Mouse (Mus musculus) megakaryocyte progenitor cell, adult 5-6 weeks (primary cell): ENCODE data around the gene Cutc. TPM values are rescaled to one million over a fixed set of nuclear protein-coding genes. Genes with fewer than 3 reads are reported as not detected.

Experiments
- ATAC-seq: replicated peaks from 2 replicates; pipeline ENCODE4 v1.8.0; 2016; ENCODE audit warnings: mild to moderate bottlenecking, moderate TSS enrichment, inconsistent platforms; ENCODE audit not compliant: poor library complexity
- total RNA-seq, 2 experiments: library from RNA; stranded (forward) in 1 of 2; stranded (reverse) in 1 of 2; fragments of 157-497, 149-512 nt in 1 of 2; fragments of 200-1000 nt in 1 of 2; gene quantifications; 2 replicates each; pipeline versions ENCODE4 v1.2.3 to v1.2.4; 2015 to 2017

Cutc gene
- total RNA-seq, 2 experiments from 2014 or later, result 18.1 to 38.6 TPM

DNA sequence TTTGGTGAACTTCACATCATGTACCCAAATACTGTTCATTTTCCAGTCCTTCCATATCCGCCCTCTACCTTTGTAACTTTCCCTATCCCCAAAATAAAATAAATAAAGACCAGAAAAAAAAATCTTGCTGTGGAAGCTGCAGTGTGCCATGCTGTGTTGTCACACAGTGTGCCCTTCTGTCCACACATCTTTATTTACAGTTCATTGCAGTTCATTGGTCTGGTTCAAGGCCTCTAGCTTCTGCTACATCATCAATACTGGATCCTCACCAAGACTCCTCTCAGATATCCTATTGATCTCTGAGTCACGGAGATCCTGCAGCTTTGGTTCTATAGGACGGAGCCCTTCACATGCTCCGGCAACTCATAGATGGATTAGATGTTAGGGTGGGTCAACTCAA lies 39.7 kb downstream of the Cutc start:
- ATAC-seq, result no peak

DNA sequence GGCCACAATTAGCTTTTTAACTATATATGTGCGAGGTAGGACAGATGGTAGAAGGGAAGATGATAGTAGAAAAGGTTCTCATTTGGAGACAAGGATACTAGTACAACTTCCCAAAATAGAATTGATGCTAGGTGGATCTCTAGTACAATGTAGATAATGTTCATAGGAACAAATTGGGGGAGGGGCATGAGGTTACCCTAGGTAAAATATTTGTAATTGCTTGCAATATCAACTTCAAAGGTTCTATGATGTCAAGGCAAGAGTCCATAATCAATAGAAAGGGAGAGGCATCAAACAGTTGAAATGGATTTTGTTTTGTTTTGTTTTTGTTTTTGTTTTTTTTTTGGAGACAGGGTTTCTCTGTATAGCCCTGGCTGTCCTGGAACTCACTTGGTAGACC lies 41.2 kb downstream of the Cutc start:
- ATAC-seq, result no peak

DNA sequence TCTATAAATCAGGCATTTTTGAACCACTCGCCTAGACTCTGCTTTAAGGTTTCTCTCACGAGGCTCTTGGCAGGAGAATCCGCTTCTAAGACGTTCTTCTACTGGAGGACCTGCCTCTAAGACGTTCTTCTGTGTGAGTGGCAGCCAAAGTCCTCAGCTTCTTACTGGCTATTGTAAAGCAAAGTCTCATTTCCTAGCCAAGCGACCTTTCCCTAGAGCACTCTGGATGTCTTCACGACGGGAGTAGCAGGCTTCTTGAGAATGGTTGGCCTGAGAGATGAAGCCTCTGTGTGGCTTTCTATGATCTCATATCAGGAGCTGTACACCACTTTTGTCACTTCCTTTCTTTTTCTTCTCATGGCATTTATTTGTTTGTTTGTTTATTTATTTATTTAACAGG lies 42.7 kb downstream of the Cutc start:
- no peak for ATAC-seq

DNA sequence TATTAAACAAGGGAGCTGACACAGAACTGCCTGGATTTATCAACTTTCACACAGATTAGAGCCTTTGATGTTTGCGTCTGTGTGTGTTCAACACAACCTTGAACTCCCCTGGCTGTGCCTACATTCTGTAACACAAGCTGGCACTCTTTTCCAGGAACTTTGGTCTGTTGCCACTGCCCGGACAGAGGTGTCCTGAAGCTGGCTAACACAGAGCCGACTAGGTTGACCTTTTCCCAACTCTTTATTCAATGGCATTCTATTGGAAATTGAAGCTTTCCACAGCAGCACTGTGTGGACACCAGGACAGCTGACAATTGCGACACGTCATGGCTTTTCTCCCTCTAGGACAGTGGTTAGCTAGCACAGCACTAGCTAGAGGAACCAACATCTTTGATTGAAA lies 44.4 kb downstream of the Cutc start:
- ATAC-seq, result peak; percentile 39; the same call in 1 of the 2 replicates

DNA sequence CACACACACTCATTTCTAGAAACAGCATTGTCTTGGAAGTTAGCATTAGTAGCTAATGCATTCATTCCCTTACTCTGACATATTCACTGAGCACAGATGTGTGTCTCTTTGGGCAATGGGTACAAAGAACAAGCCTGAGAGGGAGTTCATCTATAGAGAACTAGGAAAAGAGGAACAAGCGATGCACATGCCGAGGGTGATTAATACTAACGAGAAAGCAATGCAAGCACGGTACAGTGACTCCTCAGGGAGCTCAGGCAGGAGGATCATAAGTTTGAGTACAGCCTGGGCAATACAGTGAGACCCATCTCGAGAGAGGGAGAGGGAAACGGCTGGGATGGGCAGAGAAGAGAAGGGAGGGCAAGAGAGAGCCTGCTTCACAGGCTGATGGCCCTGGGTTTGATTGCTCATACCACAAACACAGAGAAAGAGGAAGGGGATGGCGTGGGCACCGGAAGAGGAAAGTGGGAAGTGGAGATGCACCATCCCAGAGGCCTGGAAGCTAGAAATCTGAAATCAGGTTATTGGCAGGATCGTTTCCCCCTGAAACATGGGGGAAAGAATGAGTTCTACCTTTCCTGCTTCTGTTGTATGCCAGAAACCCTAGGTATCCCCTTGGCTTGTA lies 48.7 kb downstream of the Cutc start:
- ATAC-seq, result peak; percentile 64

DNA sequence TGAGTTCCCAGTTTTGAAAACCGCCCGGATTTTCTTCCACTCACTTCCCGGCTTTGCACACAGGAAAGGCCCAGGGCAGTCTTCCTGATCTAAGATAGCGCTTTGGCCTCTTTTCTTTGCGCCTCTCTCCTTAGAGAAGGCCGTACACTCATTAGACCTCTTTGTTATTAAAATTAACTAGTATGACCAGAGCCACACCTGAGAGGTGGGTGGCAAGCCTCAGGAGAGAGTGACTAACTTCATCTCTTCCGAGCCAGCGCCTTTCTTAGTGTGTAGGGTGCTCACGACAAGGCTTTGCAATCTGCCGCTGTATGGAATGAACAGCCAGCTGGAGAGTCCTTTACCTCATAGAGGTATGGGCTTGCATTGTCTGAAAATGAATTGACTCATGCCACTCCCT lies 51.1 kb downstream of the Cutc start:
- no peak for ATAC-seq

DNA sequence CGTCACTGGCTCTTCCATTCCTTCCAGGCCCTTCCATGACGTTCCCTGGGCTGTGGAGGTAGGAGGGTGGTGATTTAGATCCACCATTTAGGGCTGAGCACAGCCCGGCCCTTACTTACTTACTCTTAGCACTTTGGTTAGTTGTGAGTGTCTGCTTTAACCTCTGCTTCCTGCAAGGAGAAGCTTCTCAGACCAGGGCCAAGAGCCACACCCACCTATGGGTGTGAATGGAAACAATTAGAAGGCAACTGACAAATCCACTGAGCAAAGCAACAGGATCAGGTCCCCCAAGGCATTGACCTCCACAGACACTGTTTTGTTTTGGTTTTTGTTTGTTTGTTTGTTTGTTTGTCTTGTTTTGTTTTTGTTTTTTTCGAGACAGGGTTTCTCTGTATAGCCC lies 56.5 kb downstream of the Cutc start:
- peak; percentile 69 for ATAC-seq

DNA sequence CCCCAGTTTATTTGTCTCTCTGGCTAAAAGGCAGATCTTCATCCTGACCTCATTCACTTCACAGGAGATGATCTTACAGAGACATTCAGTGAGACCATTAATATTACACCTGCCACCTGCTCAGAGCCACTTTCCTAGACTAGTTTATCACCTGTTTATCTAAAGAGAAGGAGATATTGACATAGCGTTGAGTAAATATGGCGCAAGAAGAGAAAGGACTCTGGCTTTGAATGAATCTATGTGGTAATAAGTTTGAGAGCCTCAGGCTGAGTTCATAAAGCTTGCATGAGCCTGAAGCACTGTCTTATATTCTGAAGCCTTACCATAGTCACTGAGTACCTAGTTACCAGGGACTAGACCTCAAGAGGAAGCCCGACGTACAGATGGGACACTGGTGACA lies 58.6 kb downstream of the Cutc start:
- ATAC-seq, result no peak

DNA sequence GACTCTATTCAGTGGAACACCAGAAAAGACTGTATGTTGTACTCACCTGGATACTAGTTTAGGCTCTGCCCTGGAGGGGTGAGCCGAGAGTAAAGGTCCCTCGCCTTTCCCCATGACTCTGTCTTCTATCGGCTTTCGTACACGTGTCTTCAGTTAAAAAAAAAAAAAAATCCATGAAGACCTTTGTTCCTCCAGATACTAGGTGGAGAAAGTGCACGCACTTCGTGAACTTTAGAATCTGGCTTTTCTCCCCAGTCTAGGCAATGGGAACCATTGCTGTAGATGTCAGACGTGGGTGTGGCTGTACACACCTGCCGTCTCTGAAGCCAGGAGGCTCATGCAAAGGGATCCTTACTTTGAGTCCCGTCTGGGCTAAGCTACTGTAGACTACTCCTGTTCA lies 60.5 kb downstream of the Cutc start:
- no peak for ATAC-seq

DNA sequence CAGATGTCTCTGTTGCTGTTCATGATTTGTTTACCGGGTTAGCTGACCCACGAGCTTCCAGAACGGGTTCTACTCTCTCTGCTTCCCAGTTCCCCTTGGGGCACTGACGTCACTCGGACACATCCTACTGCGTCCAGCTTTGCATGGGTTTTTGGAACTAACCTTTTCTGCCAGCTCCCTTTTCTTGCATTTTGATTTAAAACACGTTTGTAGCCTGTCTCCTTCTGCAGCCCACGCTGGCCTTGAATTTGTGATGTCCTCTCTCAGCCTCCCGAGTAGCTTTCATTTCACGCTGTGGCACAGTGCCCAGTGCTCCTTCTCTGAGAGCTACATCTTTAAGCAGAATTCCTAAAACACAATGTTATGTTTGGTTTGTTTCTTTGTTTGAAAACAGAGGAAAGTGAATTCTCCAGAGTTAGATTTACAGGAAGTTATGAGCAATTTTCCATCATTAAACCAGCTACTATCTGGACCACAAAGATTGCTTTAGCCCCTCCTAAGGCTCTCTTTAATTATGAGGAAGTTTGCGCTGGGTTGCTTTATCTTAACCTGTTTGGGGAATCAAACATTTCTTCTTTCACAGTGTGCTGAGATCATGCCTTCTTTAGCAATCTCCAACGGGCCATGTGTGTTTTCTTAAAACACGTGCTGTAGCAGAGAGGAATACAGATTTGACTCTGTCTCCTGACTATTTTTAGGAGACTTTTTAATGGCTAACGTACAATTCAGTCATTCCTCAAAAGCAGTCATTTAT lies 63.0 kb downstream of the Cutc start:
- ATAC-seq, result peak; percentile 68

Other genes starting within 250 kb of the Cutc start
- 21.0 and 21.3 TPM in 2 replicates for gene Got1, start 228.4 kb upstream of the Cutc start, total RNA-seq (2015)
- 17.9 and 19.8 TPM in 2 replicates for gene Got1, start 228.4 kb upstream of the Cutc start, total RNA-seq (2017)
- gene Nkx2-3, start 140.7 kb upstream of the Cutc start, total RNA-seq (2015), result 0.32 and 0.64 TPM in 2 replicates
- 1.4 TPM in 1 of 2 replicates, not detected in the other for gene Nkx2-3, start 140.7 kb upstream of the Cutc start, total RNA-seq (2017)
- 26.6 and 29.2 TPM in 2 replicates for gene Slc25a28, start 78.1 kb upstream of the Cutc start, total RNA-seq (2015)
- gene Slc25a28, start 78.1 kb upstream of the Cutc start, total RNA-seq (2017), result 39.5 and 43.3 TPM in 2 replicates
- gene Entpd7, start 63.3 kb upstream of the Cutc start, total RNA-seq (2015), result 20.7 and 21.7 TPM in 2 replicates
- 5.3 and 9.3 TPM in 2 replicates for gene Entpd7, start 63.3 kb upstream of the Cutc start, total RNA-seq (2017)
- gene Cox15, start within 50 bp of the Cutc start, total RNA-seq (2015), result 14.0 and 15.4 TPM in 2 replicates
- 13.6 and 42.0 TPM in 2 replicates for gene Cox15, start within 50 bp of the Cutc start, total RNA-seq (2017)
- 4.1 and 7.2 TPM in 2 replicates for gene Abcc2, start 29.2 kb downstream of the Cutc start, total RNA-seq (2015)
- gene Abcc2, start 29.2 kb downstream of the Cutc start, total RNA-seq (2017), result 1.6 and 2.4 TPM in 2 replicates
- 7.4 and 7.7 TPM in 2 replicates for gene Dnmbp, start 187.2 kb downstream of the Cutc start, total RNA-seq (2015)
- gene Dnmbp, start 187.2 kb downstream of the Cutc start, total RNA-seq (2017), result 7.7 and 14.6 TPM in 2 replicates
- 0.22 TPM in 2 replicates for gene Cpn1, start 233.6 kb downstream of the Cutc start, total RNA-seq (2015)
- 0.29 TPM in 1 of 2 replicates, not detected in the other for gene Cpn1, start 233.6 kb downstream of the Cutc start, total RNA-seq (2017)